Mouse (Mus musculus) spleen, adult 18-20 months (tissue): ENCODE measurements around the gene Hoxd13.
A peak's percentile ranks its signal among the peaks of the same experiment; 100 is the strongest.

Experiments used
- DNase-seq, 2 experiments: peaks; one replicate each; pipeline ENCODE4 v3.0.0; 2022; ENCODE audit warnings: mixed read lengths in 2 of 2

The Hoxd13 gene

GRCm38 (mm10) chr2:74663291-74663925 lies 4.7 kb upstream of the Hoxd13 start:
- no peak for DNase-seq

- DNase-seq = no peak
Observed at GRCm38 (mm10) chr2:74666411-74666810, 1.7 kb upstream of the Hoxd13 start.

GRCm38 (mm10) chr2:74667191-74667841 lies 794 bp upstream of the Hoxd13 start:
- DNase-seq = no peak

GRCm38 (mm10) chr2:74668370-74669229 lies 490 bp downstream of the Hoxd13 start:
- no peak for DNase-seq

- DNase-seq = no peak
Observed at GRCm38 (mm10) chr2:74669230-74669578, 1.1 kb downstream of the Hoxd13 start.

- DNase-seq = no peak
Observed at GRCm38 (mm10) chr2:74669650-74670235, 1.6 kb downstream of the Hoxd13 start.

- DNase-seq = no peak
Observed at GRCm38 (mm10) chr2:74670632-74671188, 2.6 kb downstream of the Hoxd13 start.

- DNase-seq = no peak
Observed at GRCm38 (mm10) chr2:74671847-74672246, 3.7 kb downstream of the Hoxd13 start.

GRCm38 (mm10) chr2:74672481-74673362 lies 4.6 kb downstream of the Hoxd13 start:
- peak in 1 of 2 experiments; percentile 55 for DNase-seq

- no peak for DNase-seq
Observed at GRCm38 (mm10) chr2:74673835-74674425, 5.8 kb downstream of the Hoxd13 start.

- peak in 1 of 2 experiments; percentile 3 for DNase-seq
Observed at GRCm38 (mm10) chr2:74674881-74675665, 7.0 kb downstream of the Hoxd13 start, which contains the start of gene Hoxd12. Gene Hoxd12, plus strand, starts transcription at chr2:74675013.

GRCm38 (mm10) chr2:74675666-74676282 lies 7.7 kb downstream of the Hoxd13 start:
- DNase-seq = no peak

- DNase-seq = no peak
Observed at GRCm38 (mm10) chr2:74676376-74677052, 8.4 kb downstream of the Hoxd13 start.

GRCm38 (mm10) chr2:74677106-74677505 lies 9.0 kb downstream of the Hoxd13 start:
- DNase-seq = no peak

GRCm38 (mm10) chr2:74678891-74679595 lies 10.9 kb downstream of the Hoxd13 start, which contains the start of gene Hoxd11:
Gene Hoxd11, plus strand, starts transcription at chr2:74679557.
- DNase-seq = no peak

GRCm38 (mm10) chr2:74679596-74679971 lies 11.5 kb downstream of the Hoxd13 start:
- no peak for DNase-seq

GRCm38 (mm10) chr2:74679980-74680379 lies 11.9 kb downstream of the Hoxd13 start:
- no peak for DNase-seq

- DNase-seq = no peak
Observed at GRCm38 (mm10) chr2:74680561-74681398, 12.7 kb downstream of the Hoxd13 start.
